Mouse (Mus musculus): ENCODE results near the gene P2rx1.

Gene P2rx1

DNA sequence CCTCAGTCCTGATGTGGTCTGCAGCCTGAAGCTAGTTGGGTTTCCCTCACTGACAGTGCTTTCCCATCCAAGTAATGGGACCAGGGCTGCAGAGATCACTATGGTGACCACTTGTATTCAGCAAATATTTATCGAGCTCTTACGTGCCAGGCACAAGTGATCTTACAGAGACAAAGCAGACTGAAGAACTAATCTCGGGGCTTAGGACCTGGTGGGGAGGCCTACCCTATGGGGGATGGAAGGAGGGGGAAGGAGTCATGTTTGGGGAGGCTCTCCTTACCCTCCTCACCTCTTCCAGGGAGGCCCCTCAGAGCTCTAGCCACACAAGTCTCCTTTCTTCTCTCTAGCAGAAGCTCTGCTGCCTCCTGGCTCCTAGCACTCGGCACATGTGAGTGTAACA, 24.9 kb downstream of the P2rx1 start:
- DNase-seq, result no peak

- no peak for DNase-seq
Measured at GRCm38 (mm10) chr11:73024236-73024904, 25.5 kb downstream of the P2rx1 start.

GRCm38 (mm10) chr11:73026961-73027360, 28.1 kb downstream of the P2rx1 start:
- DNase-seq, result no peak

DNA sequence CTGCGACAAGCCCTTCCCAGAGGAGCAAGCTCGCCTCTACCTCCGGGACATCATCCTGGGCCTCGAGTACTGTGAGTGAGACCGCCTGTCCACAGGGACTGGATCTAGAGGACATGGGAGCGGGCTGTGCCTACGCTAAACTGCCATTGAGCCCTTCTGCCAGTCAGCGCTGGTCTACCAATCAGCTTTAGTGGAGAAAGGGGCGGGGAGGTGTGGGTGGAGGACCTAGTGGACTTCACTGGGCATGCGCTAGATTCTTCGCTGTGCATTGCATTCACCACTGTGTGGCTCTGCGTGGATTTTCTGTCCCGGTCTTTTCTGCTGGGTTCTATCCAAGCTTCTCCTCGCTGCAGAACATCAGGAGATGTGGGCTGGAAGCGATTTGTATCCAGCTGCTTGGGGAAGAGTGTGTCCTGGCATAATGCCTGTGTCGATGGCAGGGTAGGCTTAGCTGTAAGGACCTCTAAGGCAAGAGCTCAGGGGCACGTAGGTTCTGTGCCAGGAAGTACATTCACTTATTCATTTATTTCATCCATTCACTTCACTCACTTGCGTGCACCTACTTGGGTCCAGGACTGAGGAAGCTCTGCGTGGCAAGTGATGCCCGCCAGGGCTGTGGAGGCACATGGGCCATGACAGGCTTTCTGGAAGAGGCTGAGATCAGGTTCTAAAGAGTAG, 32.1 kb downstream of the P2rx1 start:
- DNase-seq, result peak; percentile 95

- DNase-seq, result no peak
Measured at GRCm38 (mm10) chr11:73031536-73031935, 32.6 kb downstream of the P2rx1 start.

- no peak for DNase-seq
Measured at GRCm38 (mm10) chr11:73036077-73036476, 37.2 kb downstream of the P2rx1 start.

DNA sequence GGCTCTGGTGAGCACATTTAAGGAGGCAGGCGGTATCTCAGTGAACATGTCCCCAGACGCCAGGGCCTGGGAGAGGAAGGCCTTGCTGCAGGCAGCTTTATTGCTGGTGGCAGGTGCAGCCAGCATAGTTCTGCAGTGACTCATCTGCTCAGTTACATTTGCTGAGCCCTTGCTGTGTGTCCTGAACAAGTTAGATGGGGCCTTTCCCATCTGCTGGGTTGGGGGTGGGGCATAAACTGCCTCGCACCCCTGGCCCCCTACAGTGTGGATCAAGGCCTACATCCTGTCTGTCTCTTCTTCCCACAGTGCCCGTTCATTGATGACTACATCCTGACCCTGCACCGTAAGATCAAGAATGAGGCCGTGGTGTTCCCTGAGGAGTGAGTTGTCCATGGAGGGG, 38.0 kb downstream of the P2rx1 start:
- DNase-seq, result no peak

DNA sequence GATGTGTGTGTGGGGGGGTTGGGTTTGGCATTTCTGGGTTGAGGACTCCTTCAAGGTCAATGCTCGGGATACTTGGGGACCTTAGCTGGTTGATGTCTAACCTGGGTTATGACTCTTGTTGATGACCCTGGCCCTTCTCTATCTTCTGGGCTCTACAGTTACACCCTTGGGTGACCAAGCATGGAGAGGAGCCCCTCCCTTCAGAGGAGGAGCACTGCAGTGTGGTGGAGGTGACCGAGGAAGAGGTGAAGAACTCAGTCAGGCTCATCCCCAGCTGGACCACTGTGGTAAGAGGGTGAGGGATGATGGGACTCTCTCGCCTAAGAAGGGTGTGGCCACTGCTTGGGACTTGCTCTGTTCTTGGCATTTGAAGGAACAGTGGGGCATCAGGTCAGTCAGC, 38.8 kb downstream of the P2rx1 start:
- no peak for DNase-seq

- no peak for DNase-seq
Measured at GRCm38 (mm10) chr11:73039102-73039799, 40.3 kb downstream of the P2rx1 start.

DNA sequence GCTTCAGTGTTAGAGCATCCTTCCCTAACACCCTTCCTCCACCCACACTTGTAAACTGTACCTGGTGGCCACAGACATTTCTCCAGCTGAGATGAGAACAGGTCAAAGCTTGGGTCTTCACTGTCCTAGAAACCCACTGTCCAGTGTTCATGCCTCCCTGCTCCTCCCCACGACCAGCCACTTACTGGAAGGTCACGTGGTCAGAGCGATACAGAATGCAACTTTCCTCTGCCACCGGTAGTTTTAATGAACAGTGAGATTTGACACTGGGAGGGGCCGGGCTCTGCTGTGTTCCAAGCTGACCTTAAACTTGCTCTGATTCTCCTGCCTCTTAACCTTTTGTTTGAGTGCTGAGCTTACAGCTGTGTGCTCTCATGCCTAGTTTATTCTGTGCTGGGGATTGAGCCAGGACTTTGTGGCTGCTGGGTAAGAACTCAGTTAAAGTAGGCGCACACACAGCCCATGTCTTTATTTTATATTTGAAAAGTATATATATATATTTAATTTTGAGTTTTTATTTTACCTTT, 45.4 kb downstream of the P2rx1 start:
- DNase-seq, result no peak

- no peak for DNase-seq
Measured at GRCm38 (mm10) chr11:73044789-73045188, 45.9 kb downstream of the P2rx1 start.

DNA sequence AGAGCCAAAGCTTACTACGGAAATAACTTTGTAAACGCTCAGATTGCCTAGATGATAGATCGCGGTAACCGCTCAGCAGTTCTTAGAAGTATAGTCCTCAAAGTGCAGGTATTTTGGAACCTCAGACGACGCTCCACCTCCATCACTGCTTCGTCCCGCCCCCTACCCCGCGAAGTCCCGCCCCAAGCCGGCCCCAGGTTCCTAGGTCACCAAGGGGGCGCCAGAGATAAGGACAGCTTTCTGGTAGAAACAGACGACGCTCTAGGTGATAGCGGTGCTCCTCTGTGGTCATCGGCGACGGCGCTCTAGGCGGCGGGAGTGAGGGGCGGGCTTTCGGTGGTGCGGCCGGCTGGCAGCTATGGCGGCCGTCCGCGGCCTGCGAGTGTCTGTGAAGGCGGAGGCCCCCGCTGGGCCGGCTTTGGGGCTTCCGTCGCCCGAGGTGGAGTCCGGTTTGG, 48.7 kb downstream of the P2rx1 start, which contains the start of gene Ncbp3:
Ncbp3 (plus strand) TSS at position 242 of the 455 bp plus-strand sequence.
- DNase-seq, result peak; percentile 96

GRCm38 (mm10) chr11:73048030-73048876, 49.4 kb downstream of the P2rx1 start:
- DNase-seq, result no peak

DNA sequence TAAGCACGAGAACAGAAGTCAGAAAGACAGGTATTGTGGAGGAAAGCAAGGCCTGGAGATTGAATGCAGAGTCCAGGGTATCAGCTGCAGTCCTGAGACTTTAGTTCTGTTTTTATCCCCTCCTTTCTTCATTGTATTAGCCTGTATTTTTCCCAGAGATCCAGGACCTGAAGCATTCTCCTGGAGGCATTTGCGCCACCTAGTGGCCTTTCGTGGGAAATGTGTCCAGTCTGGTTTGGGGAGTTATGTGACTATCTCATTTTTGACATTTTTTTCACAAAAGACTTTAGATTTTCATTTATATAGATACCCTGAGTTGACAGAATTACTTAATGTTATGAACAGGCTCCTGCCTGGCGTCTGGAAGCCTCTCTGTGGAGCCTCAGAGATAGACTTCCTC, 50.4 kb downstream of the P2rx1 start:
- peak; percentile 75 for DNase-seq

GRCm38 (mm10) chr11:73052795-73053194, 53.9 kb downstream of the P2rx1 start:
- DNase-seq, result no peak

DNA sequence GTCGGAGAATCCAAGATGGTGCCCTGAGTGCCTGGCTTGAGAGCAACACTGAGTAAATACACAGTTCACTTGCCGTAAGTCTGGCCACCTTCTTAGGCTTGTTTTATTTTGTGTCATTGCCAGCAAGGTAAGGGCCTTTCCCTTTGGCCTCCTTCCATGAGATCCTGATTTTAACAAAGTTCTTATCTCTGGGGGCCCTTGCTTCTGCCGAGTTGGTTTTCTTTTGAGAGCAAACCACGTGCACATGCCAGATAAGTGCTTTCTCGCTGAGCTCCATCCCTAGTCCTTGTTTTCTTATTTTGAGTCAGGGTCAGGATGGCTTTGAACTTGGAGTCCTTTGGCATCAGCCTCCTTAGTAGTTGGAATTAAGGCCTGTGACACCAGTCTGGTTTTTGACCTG, 58.8 kb downstream of the P2rx1 start:
- no peak for DNase-seq

DNA sequence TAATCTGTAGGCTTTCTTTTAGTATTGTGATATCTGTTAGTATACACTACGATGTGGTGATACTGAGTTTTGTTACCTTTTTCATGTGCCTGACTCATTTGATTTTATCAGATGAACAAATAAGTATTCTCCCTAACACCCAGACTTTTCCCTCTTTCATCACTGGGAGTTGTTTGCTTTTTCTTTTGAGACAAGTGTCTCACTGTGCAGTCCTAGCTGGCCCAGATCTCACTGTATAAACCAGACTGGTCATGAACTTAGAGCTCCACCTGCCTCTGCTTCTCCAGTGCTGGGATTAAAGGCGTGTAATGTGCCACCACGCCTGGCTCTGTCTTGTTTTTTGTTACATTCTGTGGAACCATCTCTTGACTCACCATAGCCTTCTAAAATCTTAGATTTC, 60.7 kb downstream of the P2rx1 start:
- DNase-seq, result no peak

DNA sequence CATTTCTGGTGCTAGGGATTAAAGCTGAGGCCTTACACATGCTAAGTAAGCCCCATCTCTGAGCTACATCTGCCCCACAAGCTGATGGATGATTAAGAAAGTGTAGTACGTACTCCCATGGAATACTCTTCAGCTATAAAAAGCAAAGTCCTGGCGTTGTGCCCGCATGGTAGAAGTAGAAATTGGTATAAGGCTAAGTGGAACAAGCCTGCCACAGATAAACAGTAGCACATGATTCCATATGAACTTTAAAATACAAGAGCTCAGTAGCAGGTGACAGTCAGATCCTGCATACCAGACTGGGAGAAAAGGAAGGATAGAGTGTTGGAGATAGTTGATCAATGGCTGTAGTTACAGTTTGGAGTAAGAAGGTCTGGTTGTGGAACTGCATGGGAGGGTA, 62.5 kb downstream of the P2rx1 start:
- DNase-seq, result no peak

Data from right cerebral cortex, adult 18-20 months (tissue).